Mouse (Mus musculus) midbrain, embryonic 10.5 days (tissue): ENCODE data around the gene Gbp7. TPM values are rescaled to one million over a fixed set of nuclear protein-coding genes. Genes with fewer than 3 reads are reported as not detected.

Experiments used
- DNase-seq: peaks from one replicate; pipeline ENCODE4 v3.0.0-alpha.2; 2017; ENCODE audit warnings: low spot score
- H3K27ac ChIP-seq: fragments of 300-500 bp; sonication (generic); replicated peaks from 2 replicates; pipeline ENCODE4 v1.5.1; 2016; ENCODE audit warnings: mild to moderate bottlenecking
- H3K27me3 ChIP-seq: fragments of 300-500 bp; sonication (generic); 2 replicates; pipeline ENCODE4 v1.6.1; 2016; ENCODE audit warnings: low read depth, mild to moderate bottlenecking; ENCODE audit not compliant: poor library complexity, severe bottlenecking
- H3K36me3 ChIP-seq: fragments of 300-500 bp; sonication (generic); 2 replicates; pipeline ENCODE4 v1.6.1; 2016; ENCODE audit warnings: mild to moderate bottlenecking, moderate library complexity
- H3K4me1 ChIP-seq: fragments of 300-500 bp; sonication (generic); 2 replicates; pipeline ENCODE4 v1.6.1; 2016
- H3K4me3 ChIP-seq: fragments of 300-500 bp; sonication (generic); 2 replicates; pipeline ENCODE4 v1.5.1; 2016; ENCODE audit warnings: mild to moderate bottlenecking, moderate library complexity
- H3K9me3 ChIP-seq: fragments of 300-500 bp; sonication (generic); replicated peaks from 2 replicates; pipeline ENCODE4 v1.6.1; 2016; ENCODE audit warnings: mild to moderate bottlenecking
- WGBS: fragments of 180-500 bp; shearing (Covaris S2); methylation state at CpG from one replicate; pipeline ENCODE4 v1.1.7; 2016; 5-methylcytosine and 5-hydroxymethylcytosine counted together
- polyA plus RNA-seq: library from polyadenylated mRNA; unstranded; fragments of >200 nt; fragmentation: Nextera tagmentation; extraction: Ambion mirVana; gene quantifications from 2 replicates; pipeline ENCODE4 v1.2.1, GENCODE M21; 2016

Gbp7 gene
- polyA plus RNA-seq, 1 experiment from 2014 or later = 0.88 TPM

DNA sequence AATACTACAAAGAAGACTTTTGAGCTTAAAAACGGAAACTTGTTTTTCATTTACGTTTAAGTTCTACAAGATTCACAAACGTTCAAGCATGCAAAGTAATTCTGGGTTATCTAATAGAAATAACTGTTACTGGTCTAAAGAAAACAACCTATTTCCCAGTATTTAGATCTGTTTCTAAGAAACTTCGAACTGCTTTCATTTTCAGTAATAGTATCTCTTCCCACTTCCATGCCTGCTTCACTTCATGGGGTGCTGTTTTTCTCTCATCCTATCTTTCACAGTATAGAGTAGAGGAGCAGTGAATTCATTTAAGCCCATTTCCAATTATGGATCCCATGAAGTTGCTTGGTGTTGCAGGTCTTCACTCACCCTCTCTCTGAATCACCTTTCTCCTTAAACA is 48.2 kb downstream of the Gbp7 start:
- H3K4me1 ChIP-seq = no peaks in the 10 kb centered on the region
- no peak overlapping the region for H3K27ac ChIP-seq
- H3K9me3 ChIP-seq = no peaks in the 10 kb centered on the region
- no peak overlapping the region for H3K4me3 ChIP-seq
- no peaks in the 10 kb centered on the region for H3K27me3 ChIP-seq
- H3K36me3 ChIP-seq = no peaks in the 10 kb centered on the region
- WGBS = 86% methylated on average over 4 of the region's 4 CpGs
- no peak for DNase-seq

DNA sequence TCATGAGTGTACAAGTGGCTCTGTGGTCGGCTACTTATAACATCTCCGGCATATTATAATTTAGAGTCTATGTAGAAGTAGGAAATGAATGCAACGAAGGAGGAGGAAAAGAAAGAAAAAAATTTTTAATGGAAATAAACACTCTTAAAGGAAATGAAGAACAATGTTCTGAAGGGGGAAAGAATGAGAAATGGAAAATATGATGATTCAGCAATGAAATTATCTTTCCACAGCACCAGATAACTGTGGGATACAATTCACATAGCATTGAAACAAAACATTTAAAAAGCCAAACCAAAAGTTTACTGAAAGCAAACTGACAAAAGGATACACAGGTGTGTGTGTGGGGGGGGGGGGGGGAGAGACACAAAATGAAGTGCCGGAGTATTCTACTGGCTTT is 52.9 kb downstream of the Gbp7 start:
- H3K4me1 ChIP-seq = no peaks in the 10 kb centered on the region
- no peaks in the 10 kb centered on the region for H3K9me3 ChIP-seq
- H3K27me3 ChIP-seq = no peaks in the 10 kb centered on the region
- H3K27ac ChIP-seq = no peak overlapping the region
- no peaks in the 10 kb centered on the region for H3K36me3 ChIP-seq
- WGBS = 84% methylated on average over 4 of the region's 4 CpGs
- no peak for DNase-seq
- H3K4me3 ChIP-seq = no peak overlapping the region

DNA sequence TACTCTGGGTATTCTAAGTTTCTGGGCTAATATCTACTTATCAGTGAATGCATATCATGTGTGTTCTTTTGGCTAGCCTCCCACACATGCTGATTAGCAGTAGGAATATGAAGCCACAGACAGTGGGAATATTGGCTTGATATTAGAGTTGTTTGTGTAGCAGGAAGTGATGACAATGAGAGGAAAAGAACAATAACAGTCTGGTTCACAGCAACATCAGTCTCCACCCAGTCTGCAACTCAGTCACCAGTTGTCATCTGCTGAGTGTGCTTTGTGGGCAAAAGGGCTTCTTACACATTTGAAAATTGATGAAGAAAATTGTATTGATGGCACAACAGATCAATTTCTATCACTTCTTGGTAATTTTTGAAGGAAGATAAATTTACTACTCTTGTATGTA is 57.2 kb downstream of the Gbp7 start:
- H3K36me3 ChIP-seq = no peaks in the 10 kb centered on the region
- no peak for DNase-seq
- no peak overlapping the region for H3K27ac ChIP-seq
- H3K4me1 ChIP-seq = no peaks in the 10 kb centered on the region
- H3K27me3 ChIP-seq = no peaks in the 10 kb centered on the region
- no peak overlapping the region for H3K4me3 ChIP-seq
- H3K9me3 ChIP-seq = no peaks in the 10 kb centered on the region

DNA sequence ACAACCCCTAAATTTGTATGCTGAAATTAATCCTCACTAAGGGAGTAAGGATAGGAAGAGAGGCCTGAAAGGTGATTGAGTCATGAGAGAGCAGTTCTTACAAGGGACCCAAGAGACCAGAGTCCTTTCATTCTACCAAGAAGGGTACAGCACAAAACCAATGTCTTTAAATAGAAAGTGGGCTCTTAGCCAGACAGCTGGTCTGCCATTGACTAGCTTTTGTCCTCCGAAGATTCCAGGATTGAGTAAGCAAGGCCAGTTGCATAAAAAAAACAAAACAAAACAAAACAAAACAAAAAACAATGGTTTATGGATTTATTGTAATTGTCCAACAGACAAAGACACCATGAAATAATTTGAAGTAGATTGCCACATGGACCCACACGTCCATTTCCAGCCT is 58.7 kb downstream of the Gbp7 start:
- no peaks in the 10 kb centered on the region for H3K9me3 ChIP-seq
- no peak for DNase-seq
- H3K4me1 ChIP-seq = no peaks in the 10 kb centered on the region
- H3K36me3 ChIP-seq = no peaks in the 10 kb centered on the region
- H3K4me3 ChIP-seq = no peak overlapping the region
- WGBS = 88% methylated on average over 2 of the region's 2 CpGs
- H3K27me3 ChIP-seq = no peaks in the 10 kb centered on the region
- H3K27ac ChIP-seq = no peak overlapping the region

DNA sequence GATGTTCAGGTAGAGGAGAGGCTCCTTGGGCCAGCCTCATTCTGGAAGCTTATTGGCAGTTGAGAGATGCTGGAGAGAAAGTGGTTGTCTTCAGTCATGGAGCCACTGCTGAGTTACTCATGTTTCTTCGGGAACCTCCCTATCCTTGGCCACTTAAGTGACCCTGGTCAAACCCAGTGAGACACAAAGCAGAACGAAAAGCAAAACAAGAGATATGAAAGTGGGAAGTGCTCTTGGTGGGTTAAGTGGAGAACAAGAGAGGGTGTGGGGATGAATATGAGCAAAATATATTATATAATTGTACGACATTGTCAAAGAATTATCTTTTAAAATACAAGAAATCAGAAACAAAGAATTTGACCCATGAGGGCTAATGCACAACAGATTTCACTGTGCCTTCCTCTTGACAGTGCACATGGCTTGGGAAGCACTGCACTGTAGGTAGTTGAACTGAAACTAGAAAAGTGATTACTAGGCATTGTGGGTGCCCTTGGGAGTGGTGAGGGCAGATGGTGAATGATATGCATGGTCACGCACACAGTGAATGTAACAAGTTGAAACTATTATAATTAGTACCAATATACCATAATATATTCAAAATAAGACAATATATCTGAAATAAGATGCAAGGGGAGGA is 60.4 kb downstream of the Gbp7 start:
- no peak overlapping the region for H3K4me3 ChIP-seq
- no peaks in the 10 kb centered on the region for H3K9me3 ChIP-seq
- H3K36me3 ChIP-seq = no peaks in the 10 kb centered on the region
- H3K27me3 ChIP-seq = no peaks in the 10 kb centered on the region
- WGBS = 88% methylated on average over 4 of the region's 4 CpGs
- DNase-seq = no peak
- no peaks in the 10 kb centered on the region for H3K4me1 ChIP-seq
- no peak overlapping the region for H3K27ac ChIP-seq

DNA sequence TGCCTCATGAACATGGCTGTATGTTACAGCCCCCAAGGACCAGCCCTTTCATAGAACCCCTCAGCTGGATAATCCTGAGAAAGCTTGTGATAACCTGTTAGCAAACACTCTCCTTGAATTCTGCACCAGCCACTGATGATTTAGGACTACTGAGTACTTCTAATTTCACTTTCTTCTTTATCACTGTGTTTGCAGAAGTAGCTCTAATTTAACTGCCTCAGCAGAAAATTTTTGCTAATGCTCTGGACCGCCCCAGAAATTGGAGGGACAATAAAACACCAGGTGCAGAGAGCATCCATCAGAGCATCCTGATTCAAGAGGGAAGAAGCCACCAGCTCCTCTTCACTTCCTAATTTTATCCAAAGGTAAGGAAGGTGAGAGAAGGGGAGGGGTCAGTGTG is 64.4 kb downstream of the Gbp7 start, which contains the start of gene Gbp2b:
Gene Gbp2b, plus strand, starts transcription at position 301 of the 400 bp plus-strand sequence.
- Histone ChIP-seq H3K36me3 (no peaks in the 10 kb centered on the region), H3K9me3 (no peaks in the 10 kb centered on the region), H3K27me3 (no peaks in the 10 kb centered on the region), H3K27ac (no peak within 1 kb of the TSS), H3K4me1 (no peaks in the 10 kb centered on the region), H3K4me3 (no peak within 1 kb of the TSS)
- 78% methylated on average over 1 of the region's 1 CpGs for WGBS
- DNase-seq = no peak

DNA sequence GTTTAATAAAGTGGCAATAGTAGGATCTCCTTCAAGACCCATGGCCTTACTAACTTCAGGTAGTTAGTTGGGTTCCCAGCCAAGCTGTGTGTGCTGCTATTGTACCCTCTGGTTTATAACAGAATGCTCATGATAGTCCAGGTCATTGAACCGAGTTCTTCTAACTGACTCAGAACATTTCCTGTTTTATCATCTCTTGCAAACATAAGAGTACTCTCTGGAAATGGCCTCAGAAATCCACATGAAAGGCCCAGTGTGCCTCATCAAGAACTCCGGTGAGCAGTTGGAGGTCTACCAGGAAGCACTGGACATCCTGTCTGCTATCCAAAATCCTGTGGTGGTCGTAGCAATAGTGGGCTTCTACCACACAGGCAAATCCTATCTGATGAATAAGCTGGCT is 67.8 kb downstream of the Gbp7 start:
- Histone ChIP-seq H3K36me3 (no peaks in the 10 kb centered on the region), H3K4me3 (no peak overlapping the region), H3K4me1 (no peaks in the 10 kb centered on the region), H3K27me3 (no peaks in the 10 kb centered on the region), H3K9me3 (no peaks in the 10 kb centered on the region), H3K27ac (no peak overlapping the region)
- DNase-seq = no peak
- 84% methylated on average over 3 of the region's 3 CpGs for WGBS

Other genes with a start within 250 kb of the Gbp7 start
- gene Pdlim5, start 134.6 kb upstream of the Gbp7 start, polyA plus RNA-seq = 19.7 and 20.2 TPM in 2 replicates
- not detected in 2 replicates for gene Gbp5, start 36.4 kb upstream of the Gbp7 start, polyA plus RNA-seq
- 0.29 and 0.43 TPM in 2 replicates for gene Gbp3, start 29.7 kb downstream of the Gbp7 start, polyA plus RNA-seq
- not detected in 2 replicates for gene Gbp2b, start 64.5 kb downstream of the Gbp7 start, polyA plus RNA-seq
- 0.07 and 0.21 TPM in 2 replicates for gene Gbp2, start 90.3 kb downstream of the Gbp7 start, polyA plus RNA-seq
- 8.4 and 8.7 TPM in 2 replicates for gene Kyat3, start 170.7 kb downstream of the Gbp7 start, polyA plus RNA-seq
- gene Gtf2b, start 234.7 kb downstream of the Gbp7 start, polyA plus RNA-seq = 86.7 and 87.0 TPM in 2 replicates